Mouse (Mus musculus): ENCODE measurements around the gene Gng5. TPM values are rescaled to one million over a fixed set of nuclear protein-coding genes. Genes with fewer than 3 reads are reported as not detected.

Gene Gng5
- 1,003 and 1,057 TPM in 2 replicates for polyA plus RNA-seq (2014; fragmentation: Nextera tagmentation; extraction: Ambion mirVana)

DNA sequence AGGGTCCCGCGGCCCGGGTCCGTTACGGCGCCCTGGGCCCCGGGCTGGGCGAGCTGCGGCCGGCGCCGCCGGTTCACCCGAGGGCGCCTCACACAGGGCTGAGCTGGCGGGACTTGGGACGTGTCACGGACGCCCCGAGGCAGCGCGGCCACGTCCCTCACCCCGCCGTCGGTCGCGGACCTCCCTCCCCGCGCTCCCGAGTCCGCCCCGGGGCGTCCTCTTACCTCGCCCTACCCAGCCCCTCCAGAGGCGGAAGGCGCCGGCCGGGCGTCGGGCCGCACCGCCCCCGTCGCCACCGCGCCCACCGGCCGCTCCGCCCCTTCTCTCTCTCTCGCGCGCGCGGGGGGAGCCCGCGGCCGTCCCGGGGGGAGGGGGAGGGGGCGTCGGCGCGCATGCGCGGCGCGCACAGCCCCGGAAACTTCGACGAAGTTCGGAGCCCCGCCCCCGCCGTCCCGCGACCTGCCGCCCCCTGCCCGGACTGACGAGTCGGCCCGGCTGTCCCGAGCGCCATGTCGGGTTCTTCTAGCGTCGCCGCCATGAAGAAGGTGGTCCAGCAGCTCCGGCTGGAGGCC lies at the start of gene Gng5, which contains the start of gene Spata1:
Gene Gng5, plus strand, starts transcription at position 377 of the 572 bp plus-strand sequence.
Gene Spata1, minus strand, starts transcription at position 323 of the 572 bp plus-strand sequence.
- Histone ChIP-seq H3K36me3 (ENCODE audit: control insufficient read depth, insufficient read depth, low read length) (peaks cover 17% of the 10 kb centered on the region), H3K27ac (ENCODE audit: low read depth) (peak within 1 kb of the TSS; percentile 82), H3K4me2 (ENCODE audit: low read length) (peak within 1 kb of the TSS; percentile 65), H3K4me3 (ENCODE audit: low read depth, low read length) (peak within 1 kb of the TSS; percentile 73), H3K4me1 (replicated peaks; ENCODE audit: control insufficient read depth, insufficient read depth, low read length) (peaks cover 14% of the 10 kb centered on the region), H3K9ac (ENCODE audit: low read length) (peak within 1 kb of the TSS; percentile 80), H3K27me3 (replicated peaks; ENCODE audit: control insufficient read depth, insufficient read depth, low read length) (no peaks in the 10 kb centered on the region), H3K9me3 (ENCODE audit: control insufficient read depth, low read length) (no peaks in the 10 kb centered on the region)
- peak; percentile 90 for DNase-seq (ENCODE audit: low spot score)
- peak; percentile 95 for ATAC-seq (replicated peaks; ENCODE audit: low FRiP score, low TSS enrichment, low read depth)
- WGBS: under 1% methylated on average over 42 of the region's 88 CpGs

DNA sequence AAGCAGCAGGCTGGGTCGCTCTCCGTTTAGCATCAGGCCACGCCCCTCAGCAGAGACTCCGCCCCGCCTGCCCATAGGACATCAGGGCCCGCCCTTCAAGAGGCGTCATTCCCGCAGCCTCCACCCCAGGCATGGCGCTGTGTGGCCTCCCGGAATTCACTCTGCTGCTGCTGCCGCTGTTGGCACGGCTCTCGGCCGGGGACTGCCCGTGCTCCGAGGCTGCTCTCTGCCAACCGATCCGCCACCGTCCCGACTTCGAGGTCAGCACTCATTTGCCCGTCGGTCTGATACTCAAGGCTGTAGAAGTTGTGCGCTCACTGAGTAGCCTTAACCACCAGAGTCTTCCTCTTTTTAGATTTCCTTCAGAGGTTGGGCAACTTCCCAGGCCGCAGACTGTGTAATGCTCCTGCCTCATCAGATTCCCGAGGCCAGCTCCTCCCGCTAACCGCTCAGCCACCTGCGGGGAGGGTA lies 49.2 kb upstream of the Gng5 start:
- H3K4me3 ChIP-seq (ENCODE audit: low read depth, low read length): peak overlapping the region; percentile 54
- H3K27ac ChIP-seq (ENCODE audit: low read depth): peak overlapping the region; percentile 73
- WGBS: under 1% methylated on average over 29 of the region's 29 CpGs
- H3K27me3 ChIP-seq (replicated peaks; ENCODE audit: control insufficient read depth, insufficient read depth, low read length): no peaks in the 10 kb centered on the region
- DNase-seq (ENCODE audit: low spot score): peak; percentile 96
- 0 out of 2 replicates have a peak, but pooled peaks cover 3% of the 10 kb centered on the region for H3K4me1 ChIP-seq (replicated peaks; ENCODE audit: control insufficient read depth, insufficient read depth, low read length)
- peak; percentile 98 for ATAC-seq (replicated peaks; ENCODE audit: low FRiP score, low TSS enrichment, low read depth)
- H3K4me2 ChIP-seq (ENCODE audit: low read length): peak overlapping the region; percentile 58
- H3K36me3 ChIP-seq (ENCODE audit: control insufficient read depth, insufficient read depth, low read length): peaks cover 3% of the 10 kb centered on the region; the same call in 1 of the 2 replicates
- no peaks in the 10 kb centered on the region for H3K9me3 ChIP-seq (ENCODE audit: control insufficient read depth, low read length)
- H3K9ac ChIP-seq (ENCODE audit: low read length): peak overlapping the region; percentile 70

DNA sequence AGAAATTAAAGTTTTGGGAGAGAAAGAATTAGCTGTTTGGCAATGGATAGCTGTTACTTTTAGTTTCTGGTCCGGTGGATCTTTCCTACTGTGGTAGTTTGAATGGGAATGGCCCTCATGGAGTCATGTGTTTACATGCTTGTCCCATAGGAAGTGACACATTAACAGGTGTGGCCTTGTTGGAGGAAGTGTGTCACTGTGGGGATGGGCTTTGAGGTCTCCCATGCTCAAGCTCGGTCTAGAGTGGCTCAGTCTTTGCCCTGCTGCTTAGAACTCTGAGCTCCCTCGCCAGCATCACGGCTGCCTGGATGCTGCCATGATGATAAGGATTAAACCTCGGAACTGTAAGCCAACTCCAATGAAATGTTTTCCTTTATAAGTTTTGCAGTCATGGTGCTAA lies 48.2 kb upstream of the Gng5 start:
- Histone ChIP-seq H3K36me3 (ENCODE audit: control insufficient read depth, insufficient read depth, low read length) (peaks cover 4% of the 10 kb centered on the region; the same call in 1 of the 2 replicates), H3K9me3 (ENCODE audit: control insufficient read depth, low read length) (no peaks in the 10 kb centered on the region), H3K4me1 (replicated peaks; ENCODE audit: control insufficient read depth, insufficient read depth, low read length) (0 out of 2 replicates have a peak, but pooled peaks cover 3% of the 10 kb centered on the region), H3K4me2 (ENCODE audit: low read length) (no peak overlapping the region; the same call in 1 of the 2 replicates), H3K27ac (ENCODE audit: low read depth) (no peak overlapping the region), H3K27me3 (replicated peaks; ENCODE audit: control insufficient read depth, insufficient read depth, low read length) (no peaks in the 10 kb centered on the region), H3K4me3 (ENCODE audit: low read depth, low read length) (no peak overlapping the region), H3K9ac (ENCODE audit: low read length) (no peak overlapping the region)
- no peak for ATAC-seq (replicated peaks; ENCODE audit: low FRiP score, low TSS enrichment, low read depth)
- DNase-seq (ENCODE audit: low spot score): no peak
- 88% methylated on average over 5 of the region's 5 CpGs for WGBS

DNA sequence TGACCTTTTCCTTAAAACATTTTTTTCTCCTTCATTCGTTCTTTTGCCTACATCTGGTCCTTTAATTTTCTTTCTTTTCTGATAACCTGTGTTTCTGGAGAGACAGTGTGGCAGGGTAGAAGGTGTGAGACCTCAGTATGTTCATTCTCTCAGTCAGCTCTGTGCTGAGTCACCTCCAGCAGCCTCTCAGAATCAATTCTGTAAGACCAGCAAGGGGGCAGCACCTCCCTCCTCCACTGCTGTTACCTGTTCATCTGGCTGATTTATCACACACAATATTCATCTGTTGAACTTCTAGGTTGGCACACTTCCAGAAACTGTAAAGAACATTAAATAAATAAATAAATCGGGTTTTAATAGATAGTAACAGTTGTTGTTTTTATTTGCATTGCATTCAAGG lies 36.7 kb upstream of the Gng5 start:
- Histone ChIP-seq H3K27me3 (replicated peaks; ENCODE audit: control insufficient read depth, insufficient read depth, low read length) (no peaks in the 10 kb centered on the region), H3K4me1 (replicated peaks; ENCODE audit: control insufficient read depth, insufficient read depth, low read length) (no peaks in the 10 kb centered on the region), H3K4me2 (ENCODE audit: low read length) (no peak overlapping the region), H3K9ac (ENCODE audit: low read length) (no peak overlapping the region), H3K4me3 (ENCODE audit: low read depth, low read length) (no peak overlapping the region), H3K27ac (ENCODE audit: low read depth) (no peak overlapping the region), H3K9me3 (ENCODE audit: control insufficient read depth, low read length) (no peaks in the 10 kb centered on the region), H3K36me3 (ENCODE audit: control insufficient read depth, insufficient read depth, low read length) (0 out of 2 replicates have a peak, but pooled peaks cover 6% of the 10 kb centered on the region)
- DNase-seq (ENCODE audit: low spot score) (no peak), ATAC-seq (replicated peaks; ENCODE audit: low FRiP score, low TSS enrichment, low read depth) (no peak)
- WGBS: 59% methylated on average over 2 of the region's 2 CpGs

DNA sequence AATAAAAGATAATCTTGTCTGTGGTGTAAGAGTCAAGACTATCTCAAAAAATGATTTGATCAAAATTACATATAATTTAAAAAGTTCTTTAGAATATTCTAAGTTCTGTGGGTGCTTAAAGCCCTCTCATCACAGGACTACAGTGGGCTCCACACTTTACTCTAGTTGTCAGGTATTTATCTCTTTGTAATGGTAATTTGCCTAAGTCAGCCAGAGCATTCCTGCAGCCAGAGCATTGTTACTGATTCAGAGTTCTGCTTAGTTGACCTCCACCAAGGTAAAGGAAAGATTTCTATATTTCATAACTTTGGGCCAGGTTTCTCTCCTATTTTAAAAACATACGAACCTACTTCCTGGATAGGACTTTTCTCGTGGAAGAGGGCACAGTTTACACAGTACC lies 30.4 kb upstream of the Gng5 start:
- ATAC-seq (replicated peaks; ENCODE audit: low FRiP score, low TSS enrichment, low read depth): no peak
- Histone ChIP-seq H3K27me3 (replicated peaks; ENCODE audit: control insufficient read depth, insufficient read depth, low read length) (no peaks in the 10 kb centered on the region), H3K9me3 (ENCODE audit: control insufficient read depth, low read length) (no peaks in the 10 kb centered on the region), H3K9ac (ENCODE audit: low read length) (no peak overlapping the region), H3K36me3 (ENCODE audit: control insufficient read depth, insufficient read depth, low read length) (0 out of 2 replicates have a peak, but pooled peaks cover 3% of the 10 kb centered on the region), H3K4me1 (replicated peaks; ENCODE audit: control insufficient read depth, insufficient read depth, low read length) (no peaks in the 10 kb centered on the region), H3K4me2 (ENCODE audit: low read length) (no peak overlapping the region), H3K27ac (ENCODE audit: low read depth) (no peak overlapping the region), H3K4me3 (ENCODE audit: low read depth, low read length) (no peak overlapping the region)
- DNase-seq (ENCODE audit: low spot score): no peak
- 66% methylated on average over 2 of the region's 2 CpGs for WGBS

DNA sequence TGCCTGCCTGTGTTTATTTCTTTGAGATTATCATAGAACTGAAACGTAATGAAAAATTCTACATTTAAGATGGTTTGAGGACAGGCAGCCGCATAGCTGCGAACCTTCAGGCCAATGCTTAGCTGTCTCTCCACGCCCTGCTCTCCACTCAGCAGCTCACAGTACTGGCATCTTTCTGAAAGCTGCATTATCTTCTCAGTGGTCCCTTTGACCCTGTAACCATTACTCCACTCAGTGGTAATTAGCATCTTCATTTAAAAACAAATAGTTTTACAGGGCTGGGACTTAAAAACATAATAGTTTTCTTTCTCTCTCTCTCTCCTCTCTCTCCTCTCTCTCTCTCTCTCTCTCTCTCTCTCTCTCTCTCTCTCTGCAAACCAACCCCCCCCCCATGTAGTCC lies 26.9 kb upstream of the Gng5 start:
- no peak overlapping the region for H3K9ac ChIP-seq (ENCODE audit: low read length)
- H3K4me3 ChIP-seq (ENCODE audit: low read depth, low read length): no peak overlapping the region
- H3K36me3 ChIP-seq (ENCODE audit: control insufficient read depth, insufficient read depth, low read length): no peaks in the 10 kb centered on the region
- ATAC-seq (replicated peaks; ENCODE audit: low FRiP score, low TSS enrichment, low read depth) (no peak), DNase-seq (ENCODE audit: low spot score) (no peak)
- WGBS: 50% methylated on average over 4 of the region's 4 CpGs
- no peak overlapping the region for H3K4me2 ChIP-seq (ENCODE audit: low read length)
- no peak overlapping the region for H3K27ac ChIP-seq (ENCODE audit: low read depth)
- H3K27me3 ChIP-seq (replicated peaks; ENCODE audit: control insufficient read depth, insufficient read depth, low read length): no peaks in the 10 kb centered on the region
- H3K9me3 ChIP-seq (ENCODE audit: control insufficient read depth, low read length): no peaks in the 10 kb centered on the region
- H3K4me1 ChIP-seq (replicated peaks; ENCODE audit: control insufficient read depth, insufficient read depth, low read length): no peaks in the 10 kb centered on the region

DNA sequence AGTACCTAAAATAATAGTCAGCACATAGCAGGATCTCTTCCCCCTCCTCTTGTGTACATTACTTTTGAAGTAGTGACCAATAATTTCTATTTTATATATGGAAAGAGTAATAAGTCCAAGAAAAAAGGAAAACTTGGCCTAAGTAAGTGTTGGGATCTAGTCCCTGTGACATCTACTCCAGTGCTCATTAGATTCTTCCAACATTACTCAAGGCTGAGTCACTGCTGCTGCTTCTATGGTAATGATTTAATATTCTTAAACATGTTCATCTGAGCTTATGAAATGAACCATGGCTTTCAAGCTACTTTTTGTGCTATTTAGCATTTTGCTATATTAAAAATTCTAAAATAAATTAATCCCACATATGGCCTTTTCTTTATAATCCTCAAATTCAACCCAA lies 25.9 kb upstream of the Gng5 start:
- no peak for DNase-seq (ENCODE audit: low spot score)
- no peak overlapping the region for H3K4me2 ChIP-seq (ENCODE audit: low read length)
- no peaks in the 10 kb centered on the region for H3K36me3 ChIP-seq (ENCODE audit: control insufficient read depth, insufficient read depth, low read length)
- no peaks in the 10 kb centered on the region for H3K27me3 ChIP-seq (replicated peaks; ENCODE audit: control insufficient read depth, insufficient read depth, low read length)
- H3K4me1 ChIP-seq (replicated peaks; ENCODE audit: control insufficient read depth, insufficient read depth, low read length): no peaks in the 10 kb centered on the region
- no peaks in the 10 kb centered on the region for H3K9me3 ChIP-seq (ENCODE audit: control insufficient read depth, low read length)
- H3K9ac ChIP-seq (ENCODE audit: low read length): no peak overlapping the region
- no peak overlapping the region for H3K27ac ChIP-seq (ENCODE audit: low read depth)
- ATAC-seq (replicated peaks; ENCODE audit: low FRiP score, low TSS enrichment, low read depth): no peak
- H3K4me3 ChIP-seq (ENCODE audit: low read depth, low read length): no peak overlapping the region

DNA sequence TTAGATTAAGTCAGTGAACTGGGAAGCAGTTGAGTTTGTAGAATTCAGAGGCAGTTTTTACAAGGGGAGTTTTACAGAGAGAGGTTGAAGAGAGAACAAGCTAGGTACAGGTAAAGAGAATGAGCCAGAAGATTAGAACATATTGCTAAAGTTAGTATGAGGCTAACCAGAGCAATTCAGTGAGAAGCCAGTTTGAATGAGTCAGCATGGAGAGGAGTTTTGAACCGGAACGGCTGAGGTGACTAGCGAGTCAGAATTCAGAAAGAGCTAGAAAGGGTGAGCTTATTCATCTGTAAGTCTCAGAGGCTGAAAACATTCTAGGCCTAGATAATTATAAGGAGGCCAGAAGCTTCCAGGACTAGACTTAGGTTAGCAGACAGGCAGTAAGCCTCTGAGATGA lies 25.2 kb upstream of the Gng5 start:
- Histone ChIP-seq H3K36me3 (ENCODE audit: control insufficient read depth, insufficient read depth, low read length) (no peaks in the 10 kb centered on the region), H3K4me2 (ENCODE audit: low read length) (no peak overlapping the region), H3K9me3 (ENCODE audit: control insufficient read depth, low read length) (no peaks in the 10 kb centered on the region), H3K27ac (ENCODE audit: low read depth) (no peak overlapping the region), H3K9ac (ENCODE audit: low read length) (no peak overlapping the region), H3K4me1 (replicated peaks; ENCODE audit: control insufficient read depth, insufficient read depth, low read length) (no peaks in the 10 kb centered on the region), H3K4me3 (ENCODE audit: low read depth, low read length) (no peak overlapping the region), H3K27me3 (replicated peaks; ENCODE audit: control insufficient read depth, insufficient read depth, low read length) (no peaks in the 10 kb centered on the region)
- DNase-seq (ENCODE audit: low spot score) (no peak), ATAC-seq (replicated peaks; ENCODE audit: low FRiP score, low TSS enrichment, low read depth) (no peak)
- WGBS: 83% methylated on average over 3 of the region's 3 CpGs

DNA sequence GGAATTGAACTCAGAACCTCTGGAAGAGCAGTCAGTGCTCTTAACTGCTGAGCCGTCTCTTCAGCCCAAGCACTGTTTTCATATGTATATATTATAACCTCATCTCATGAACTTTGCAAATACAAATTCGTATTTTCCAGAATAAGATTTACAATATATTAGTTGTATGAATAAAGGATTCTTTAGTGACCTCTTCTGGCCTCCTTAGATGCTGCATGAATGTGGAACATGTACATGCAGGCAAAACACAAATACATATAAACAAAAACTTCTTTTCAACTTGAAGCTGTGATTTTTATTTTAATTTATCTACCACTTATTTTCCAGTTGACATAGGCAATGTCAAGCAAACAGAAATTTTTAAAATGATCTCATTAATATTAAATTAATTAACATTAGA lies 17.6 kb upstream of the Gng5 start:
- DNase-seq (ENCODE audit: low spot score): no peak
- Histone ChIP-seq H3K27me3 (replicated peaks; ENCODE audit: control insufficient read depth, insufficient read depth, low read length) (no peaks in the 10 kb centered on the region), H3K36me3 (ENCODE audit: control insufficient read depth, insufficient read depth, low read length) (no peaks in the 10 kb centered on the region), H3K9me3 (ENCODE audit: control insufficient read depth, low read length) (no peaks in the 10 kb centered on the region), H3K4me2 (ENCODE audit: low read length) (no peak overlapping the region), H3K4me1 (replicated peaks; ENCODE audit: control insufficient read depth, insufficient read depth, low read length) (no peaks in the 10 kb centered on the region), H3K9ac (ENCODE audit: low read length) (no peak overlapping the region), H3K4me3 (ENCODE audit: low read depth, low read length) (no peak overlapping the region), H3K27ac (ENCODE audit: low read depth) (no peak overlapping the region)
- 57% methylated on average over 2 of the region's 2 CpGs for WGBS
- no peak for ATAC-seq (replicated peaks; ENCODE audit: low FRiP score, low TSS enrichment, low read depth)

Data from intestine, embryonic 14.5 days (tissue).